Mouse (Mus musculus) bone marrow macrophage, adult 2 months (primary cell): ENCODE measurements at regions not wholly inside any gene's neighbourhood (a gene's known extent, or its start where the extent isn't known, plus 50 kb on each side); places are given as distances from the start of the nearest gene placed in this dataset.

Experiments used
- H3K27ac ChIP-seq: 2 replicates; pipeline ENCODE4 v1.5.1; 2012; ENCODE audit warnings: low read depth, low read length; ENCODE audit not compliant: insufficient read depth
- H3K4me1 ChIP-seq: 2 replicates; pipeline ENCODE4 v1.6.1; 2012; ENCODE audit warnings: low read length; ENCODE audit not compliant: control insufficient read depth, insufficient read depth
- H3K4me3 ChIP-seq: 2 replicates; pipeline ENCODE4 v1.5.1; 2012; ENCODE audit warnings: mild to moderate bottlenecking, low read length, moderate library complexity; ENCODE audit not compliant: insufficient read depth
- CTCF ChIP-seq: IDR thresholded peaks from 2 replicates; pipeline ENCODE4 v1.5.1; 2012; ENCODE audit warnings: low read depth, mild to moderate bottlenecking, low read length, moderate library complexity
- POLR2A ChIP-seq: IDR thresholded peaks from 2 replicates; pipeline ENCODE4 v1.6.1; 2012; ENCODE audit warnings: mild to moderate bottlenecking, low read depth, low read length, borderline replicate concordance

DNA sequence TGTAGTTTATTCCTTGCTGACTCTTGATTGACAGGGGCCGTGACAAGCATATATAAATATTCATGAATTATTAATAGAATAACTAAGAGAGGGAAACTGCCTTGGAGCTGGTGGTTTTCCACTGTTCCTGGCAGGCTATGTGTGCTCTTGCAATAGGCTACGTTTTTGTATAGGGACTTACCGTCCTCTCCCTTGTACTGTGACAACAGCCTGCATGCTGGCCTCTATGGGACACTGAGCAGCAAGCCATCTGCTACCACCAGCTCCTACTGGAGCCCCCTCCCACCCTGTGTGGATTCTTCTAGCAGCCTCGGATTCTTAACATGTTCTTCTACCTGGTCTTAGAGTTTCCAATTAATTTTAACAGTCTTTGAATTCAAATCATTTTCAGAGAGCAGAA, 261.6 kb upstream of the Id4 start:
- H3K4me1 ChIP-seq: no peaks in the 10 kb centered on the region

GRCm38 (mm10) chr13:48003126-48003525, 257.9 kb upstream of the Id4 start:
- H3K27ac ChIP-seq: no peak overlapping the region
- TF ChIP-seq POLR2A (no peak), CTCF (no peak)
- H3K4me1 ChIP-seq: no peaks in the 10 kb centered on the region
- H3K4me3 ChIP-seq: no peak overlapping the region

More for the DNA sequence above, 261.6 kb upstream of the Id4 start:
- Histone ChIP-seq H3K4me3 (no peak overlapping the region), H3K27ac (no peak overlapping the region)
- TF ChIP-seq CTCF: no peak
- no peak for TF ChIP-seq POLR2A

GRCm38 (mm10) chr13:48013336-48013750, 247.7 kb upstream of the Id4 start:
- H3K4me3 ChIP-seq: no peak overlapping the region
- TF ChIP-seq CTCF (no peak), POLR2A (no peak)
- no peak overlapping the region for H3K27ac ChIP-seq
- no peaks in the 10 kb centered on the region for H3K4me1 ChIP-seq

GRCm38 (mm10) chr13:48015296-48015695, 245.7 kb upstream of the Id4 start:
- Histone ChIP-seq H3K27ac (no peak overlapping the region), H3K4me1 (no peaks in the 10 kb centered on the region), H3K4me3 (no peak overlapping the region)
- no peak for TF ChIP-seq POLR2A
- TF ChIP-seq CTCF: no peak

DNA sequence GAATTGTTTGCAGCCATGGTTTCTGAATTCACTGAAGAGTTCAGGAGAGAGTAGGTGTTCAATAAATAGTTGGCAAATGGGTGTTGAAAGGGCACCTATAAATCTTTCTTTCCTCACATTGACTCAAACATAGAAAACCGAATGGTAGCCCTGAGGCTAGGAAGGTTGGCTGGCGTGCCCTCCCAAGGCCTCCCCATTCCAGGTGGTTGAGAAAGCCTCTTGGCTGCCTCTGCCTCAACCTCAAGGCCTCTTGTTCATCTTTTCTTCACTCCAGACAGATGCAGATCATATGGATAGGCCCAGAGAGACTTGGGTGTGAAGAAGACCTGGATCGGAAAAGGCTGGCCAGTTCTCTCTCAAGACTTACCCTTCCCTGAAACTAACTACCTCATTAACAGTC, 245.0 kb upstream of the Id4 start:
- Histone ChIP-seq H3K4me1 (no peaks in the 10 kb centered on the region), H3K4me3 (no peak overlapping the region), H3K27ac (no peak overlapping the region)
- TF ChIP-seq POLR2A: no peak
- TF ChIP-seq CTCF: no peak

DNA sequence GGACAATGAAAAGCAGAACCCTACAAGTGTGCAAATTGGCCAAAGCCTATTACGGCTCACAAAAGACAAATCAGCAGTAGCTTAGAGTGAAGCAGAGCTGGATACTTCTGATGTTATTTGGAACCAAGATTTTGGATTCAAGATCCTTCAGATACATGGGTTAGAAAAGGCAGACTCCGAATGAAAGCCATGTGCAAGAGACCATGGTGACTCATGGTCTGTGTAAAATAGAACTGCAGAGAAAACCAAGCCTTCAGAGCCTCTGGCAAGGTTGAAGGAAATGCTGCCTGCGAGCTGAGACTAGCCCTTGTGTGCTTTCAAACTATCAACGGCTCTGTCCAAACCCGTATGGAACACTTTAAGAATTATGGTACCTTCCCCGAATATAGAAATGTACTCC, 244.4 kb upstream of the Id4 start:
- Histone ChIP-seq H3K4me1 (no peaks in the 10 kb centered on the region), H3K4me3 (no peak overlapping the region), H3K27ac (no peak overlapping the region)
- TF ChIP-seq POLR2A (no peak), CTCF (no peak)

DNA sequence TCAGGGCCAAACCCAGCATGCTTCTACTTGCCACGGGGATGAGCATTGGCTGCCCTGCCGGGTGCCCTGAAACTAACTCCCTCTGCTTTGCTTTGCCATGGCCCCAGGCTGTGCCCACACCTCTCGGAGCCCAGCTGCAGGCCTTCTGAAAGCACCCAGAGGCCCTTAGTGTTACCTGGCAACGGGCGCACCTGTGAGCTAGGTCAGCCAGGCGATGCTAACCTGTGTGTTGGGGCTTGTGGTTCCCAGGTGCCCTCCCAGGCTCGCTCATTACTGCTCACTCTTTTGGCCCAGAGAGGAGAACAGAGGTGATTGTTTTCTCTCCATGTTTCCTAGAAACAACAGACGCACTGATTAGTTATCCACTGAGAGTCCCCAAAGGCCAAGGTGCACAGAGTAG, 243.4 kb upstream of the Id4 start:
- no peak overlapping the region for H3K27ac ChIP-seq
- H3K4me1 ChIP-seq: no peaks in the 10 kb centered on the region
- TF ChIP-seq POLR2A (no peak), CTCF (no peak)
- H3K4me3 ChIP-seq: no peak overlapping the region

DNA sequence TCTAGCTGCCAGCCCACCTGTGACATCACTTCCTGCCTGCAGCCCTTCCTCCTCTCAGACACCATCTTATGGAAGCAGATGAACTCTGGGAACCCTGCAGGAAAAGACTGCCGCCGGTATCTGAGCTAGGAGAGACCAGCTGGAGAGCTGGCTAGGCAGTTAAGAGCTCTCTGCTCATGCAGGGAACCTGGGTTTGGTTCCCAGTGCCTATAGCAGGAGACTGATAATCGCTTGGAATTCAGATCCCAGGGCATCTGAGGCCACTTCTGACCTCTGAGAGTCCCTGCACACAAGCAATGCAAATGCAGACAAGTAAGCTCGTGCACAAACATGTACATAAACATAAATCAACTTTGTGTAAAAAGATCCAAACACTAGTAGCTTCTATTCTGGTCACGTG, 242.4 kb upstream of the Id4 start:
- H3K4me1 ChIP-seq: no peaks in the 10 kb centered on the region
- no peak for TF ChIP-seq POLR2A
- no peak overlapping the region for H3K4me3 ChIP-seq
- no peak overlapping the region for H3K27ac ChIP-seq

DNA sequence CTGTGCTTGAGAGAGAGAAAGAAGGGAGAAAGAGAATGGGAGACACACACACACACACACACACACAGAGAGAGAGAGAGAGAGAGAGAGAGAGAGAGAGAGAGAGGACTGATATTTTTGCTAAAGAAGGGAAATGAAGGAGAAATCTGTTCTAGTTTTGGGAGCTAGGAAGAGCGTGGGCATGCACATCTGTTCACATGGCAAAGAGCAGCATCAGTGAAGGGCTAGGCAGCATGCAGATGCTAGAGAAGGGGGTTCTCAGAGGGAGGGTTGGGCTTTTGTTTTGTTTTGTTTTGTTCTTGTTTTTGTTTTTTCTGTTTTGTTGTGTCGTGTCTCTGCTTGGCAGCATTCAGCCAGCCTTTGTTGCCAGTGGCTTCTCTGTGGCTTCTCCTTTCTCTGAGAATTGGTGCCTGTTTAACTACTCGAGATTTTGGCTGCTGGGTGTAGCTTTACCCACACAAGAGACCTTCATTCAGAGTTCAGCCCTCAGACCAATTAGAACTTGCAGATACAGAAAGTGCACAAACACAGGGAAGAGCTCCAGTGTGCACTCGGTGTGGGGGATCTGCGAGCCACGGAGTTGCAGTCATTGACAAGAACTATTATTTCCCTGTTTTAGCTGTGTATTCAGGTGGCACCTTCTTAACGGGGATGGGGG, 237.9 kb upstream of the Id4 start:
- TF ChIP-seq POLR2A (no peak), CTCF (no peak)

GRCm38 (mm10) chr13:48027775-48028489, 233.1 kb upstream of the Id4 start:
- no peak overlapping the region for H3K27ac ChIP-seq
- H3K4me3 ChIP-seq: no peak overlapping the region
- H3K4me1 ChIP-seq: no peaks in the 10 kb centered on the region
- no peak for TF ChIP-seq POLR2A
- no peak for TF ChIP-seq CTCF

More for the DNA sequence above, 237.9 kb upstream of the Id4 start:
- no peak overlapping the region for H3K4me3 ChIP-seq
- H3K4me1 ChIP-seq: no peaks in the 10 kb centered on the region
- H3K27ac ChIP-seq: no peak overlapping the region

- Histone ChIP-seq H3K4me1 (no peaks in the 10 kb centered on the region), H3K4me3 (no peak overlapping the region), H3K27ac (no peak overlapping the region)
- TF ChIP-seq CTCF (no peak), POLR2A (no peak)
Observed at GRCm38 (mm10) chr13:48031491-48031890, 229.5 kb upstream of the Id4 start.
